Mouse (Mus musculus) erythroid progenitor cell, adult 5-6 weeks (primary cell): ENCODE measurements at regions not wholly inside any gene's neighbourhood (a gene's known extent, or its start where the extent isn't known, plus 50 kb on each side); places are given as distances from the start of the nearest gene placed in this dataset.
A peak's percentile ranks its signal among the peaks of the same experiment; 100 is the strongest.

Source experiments
- ATAC-seq: replicated peaks from 2 replicates; pipeline ENCODE4 v1.8.0; 2016; ENCODE audit warnings: moderate number of reproducible peaks, mild to moderate bottlenecking, moderate TSS enrichment, inconsistent platforms; ENCODE audit not compliant: poor library complexity, low FRiP score, severe bottlenecking

GRCm38 (mm10) chr2:103848923-103849700 is 51.7 kb upstream of the Caprin1 start:
- peak; percentile 83 for ATAC-seq

- ATAC-seq = no peak
These were observed 52.5 kb upstream of the Caprin1 start for GRCm38 (mm10) chr2:103849766-103850530.

- no peak for ATAC-seq
These were observed 53.0 kb upstream of the Caprin1 start for GRCm38 (mm10) chr2:103850531-103850816.

- no peak for ATAC-seq
These were observed 53.7 kb upstream of the Caprin1 start for GRCm38 (mm10) chr2:103851171-103851570.

GRCm38 (mm10) chr2:103861226-103861625 is 63.8 kb upstream of the Caprin1 start:
- ATAC-seq = no peak

GRCm38 (mm10) chr2:103864254-103864653 is 66.8 kb upstream of the Caprin1 start:
- no peak for ATAC-seq

- peak; percentile 81 for ATAC-seq
These were observed 68.1 kb upstream of the Caprin1 start for GRCm38 (mm10) chr2:103865319-103866171.

- no peak for ATAC-seq
These were observed 70.0 kb upstream of the Caprin1 start for GRCm38 (mm10) chr2:103867241-103867957.

- no peak for ATAC-seq
These were observed 70.5 kb upstream of the Caprin1 start for GRCm38 (mm10) chr2:103867958-103868330.

- ATAC-seq = no peak
These were observed 71.2 kb upstream of the Caprin1 start for GRCm38 (mm10) chr2:103868655-103869054.

- ATAC-seq = peak; percentile 92
These were observed 74.2 kb upstream of the Caprin1 start for GRCm38 (mm10) chr2:103871522-103872276.

GRCm38 (mm10) chr2:103872277-103872636 is 74.8 kb upstream of the Caprin1 start:
- ATAC-seq = no peak

- no peak for ATAC-seq
These were observed 75.9 kb upstream of the Caprin1 start for GRCm38 (mm10) chr2:103873381-103873780.

GRCm38 (mm10) chr2:103874466-103874865 is 77.0 kb upstream of the Caprin1 start:
- ATAC-seq = 0 out of 2 replicates have a peak, but pooled peaks have one; percentile 30

GRCm38 (mm10) chr2:103875754-103876153 is 78.3 kb upstream of the Caprin1 start:
- no peak for ATAC-seq

GRCm38 (mm10) chr2:103876236-103876635 is 78.8 kb upstream of the Caprin1 start:
- ATAC-seq = no peak

GRCm38 (mm10) chr2:103881026-103881763 is 76.6 kb upstream of the Lmo2 start:
- peak; percentile 62 for ATAC-seq

GRCm38 (mm10) chr2:103884926-103885325 is 72.9 kb upstream of the Lmo2 start:
- no peak for ATAC-seq

- peak; percentile 83 for ATAC-seq
These were observed 69.8 kb upstream of the Lmo2 start for GRCm38 (mm10) chr2:103888023-103888422.
